Mouse (Mus musculus) kidney, adult 2 months (tissue): ENCODE results near the gene Ptprn2.

Experiments
- CTCF ChIP-seq: fragments of 200-500 bp; conservative IDR thresholded peaks from 2 replicates; pipeline ENCODE4 v1.5.1; 2011; ENCODE audit warnings: low read depth, mild to moderate bottlenecking, control low read depth, low read length, moderate library complexity, mixed read lengths; ENCODE audit not compliant: insufficient read depth, insufficient read length
- POLR2A ChIP-seq: fragments of 200-500 bp; IDR thresholded peaks from one replicate; pipeline ENCODE4 v1.6.1; 2011; ENCODE audit warnings: low read depth, low read length, control low read depth

GRCm38 (mm10) chr12:116608598-116608997 lies 123.1 kb downstream of the Ptprn2 start:
- TF ChIP-seq POLR2A (no peak), CTCF (no peak)
